Mouse (Mus musculus) hindbrain, embryonic 15.5 days (tissue): ENCODE measurements around the gene Fut1. TPM values are rescaled to one million over a fixed set of nuclear protein-coding genes. Genes with fewer than 3 reads are reported as not detected.
"Not testable (repeated sequence)": the region's sequence is repeated elsewhere in the genome, so short reads cannot be mapped to it uniquely, and the experiment has no call there.

Experiments used
- ATAC-seq: fragments of 200-750 bp; cut with Nextera tagmentation; 2 replicates; pipeline ENCODE4 v1.8.0; 2017; ENCODE audit warnings: low read depth, moderate number of reproducible peaks, moderate TSS enrichment; ENCODE audit not compliant: low FRiP score
- H3K27ac ChIP-seq: fragments of 300-500 bp; sonication (generic); replicated peaks from 2 replicates; pipeline ENCODE4 v1.5.1; 2015; ENCODE audit warnings: mild to moderate bottlenecking, inconsistent platforms
- H3K27me3 ChIP-seq: fragments of 300-500 bp; sonication (generic); 2 replicates; pipeline ENCODE4 v1.6.1; 2015; ENCODE audit warnings: control low read depth, inconsistent platforms
- H3K36me3 ChIP-seq: fragments of 300-500 bp; sonication (generic); 2 replicates; pipeline ENCODE4 v1.6.1; 2015; ENCODE audit warnings: control low read depth, inconsistent platforms
- H3K4me1 ChIP-seq: fragments of 300-500 bp; sonication (generic); replicated peaks from 2 replicates; pipeline ENCODE4 v1.6.1; 2015; ENCODE audit warnings: control low read depth, inconsistent platforms
- H3K4me2 ChIP-seq: fragments of 300-500 bp; sonication (generic); 2 replicates; pipeline ENCODE4 v1.6.1; 2015; ENCODE audit warnings: moderate library complexity, mild to moderate bottlenecking, inconsistent platforms
- H3K4me3 ChIP-seq: fragments of 300-500 bp; sonication (generic); 2 replicates; pipeline ENCODE4 v1.5.1; 2015; ENCODE audit warnings: mild to moderate bottlenecking, inconsistent platforms
- H3K9ac ChIP-seq: fragments of 300-500 bp; sonication (generic); 2 replicates; pipeline ENCODE4 v1.6.1; 2015; ENCODE audit warnings: inconsistent platforms
- H3K9me3 ChIP-seq: fragments of 300-500 bp; sonication (generic); 2 replicates; pipeline ENCODE4 v1.6.1; 2016; ENCODE audit warnings: control low read depth, inconsistent platforms
- WGBS: fragments of 180-500 bp; shearing (Covaris S2); methylation state at CpG from one replicate; pipeline ENCODE4 v1.1.7; 2015; 5-methylcytosine and 5-hydroxymethylcytosine counted together
- polyA plus RNA-seq: library from polyadenylated mRNA; unstranded; fragments of >200 nt; fragmentation: Nextera tagmentation; extraction: Ambion mirVana; gene quantifications from 2 replicates; pipeline ENCODE4 v1.2.1, GENCODE M21; 2015

Fut1 gene
- polyA plus RNA-seq, 1 experiment from 2014 or later = not detected

- Histone ChIP-seq H3K4me1 (peaks cover 31% of the 10 kb centered on the region), H3K27me3 (no peaks in the 10 kb centered on the region), H3K9ac (peak overlapping the region; percentile 74), H3K36me3 (no peaks in the 10 kb centered on the region), H3K27ac (peak overlapping the region; percentile 90), H3K4me2 (peak overlapping the region; percentile 82), H3K9me3 (no peaks in the 10 kb centered on the region), H3K4me3 (peak overlapping the region; percentile 49)
- 2% methylated on average over 28 of the region's 28 CpGs for WGBS
- ATAC-seq = peak; percentile 95
Measured at GRCm38 (mm10) chr7:45643441-45644178, 26.5 kb downstream of the Fut1 start.

DNA sequence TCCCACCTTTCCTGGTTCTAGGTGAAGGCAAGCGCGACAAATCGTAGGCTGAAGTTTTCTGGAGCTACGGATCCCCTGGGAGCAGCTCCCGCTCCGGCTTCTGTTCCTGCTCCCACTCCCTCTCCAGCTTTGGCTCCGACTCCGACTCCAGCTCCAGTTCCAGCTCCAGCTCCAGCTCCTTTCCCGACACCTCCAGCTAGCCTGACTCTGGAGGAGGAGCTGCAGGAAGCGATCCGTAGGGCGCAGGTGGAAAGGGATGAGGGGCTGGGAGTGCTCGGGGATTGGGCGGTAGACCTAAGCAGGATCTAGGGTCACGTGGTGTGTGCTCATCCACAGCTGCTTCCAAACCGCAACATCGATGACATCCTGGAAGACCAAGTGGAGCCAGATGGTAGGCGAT, 27.1 kb downstream of the Fut1 start:
- H3K27me3 ChIP-seq = no peaks in the 10 kb centered on the region
- H3K4me2 ChIP-seq = peak overlapping the region; percentile 82
- ATAC-seq = peak; percentile 16
- peak overlapping the region; percentile 90 for H3K27ac ChIP-seq
- H3K9me3 ChIP-seq = no peaks in the 10 kb centered on the region
- no peaks in the 10 kb centered on the region for H3K36me3 ChIP-seq
- peak overlapping the region; percentile 49 for H3K4me3 ChIP-seq
- peaks cover 31% of the 10 kb centered on the region for H3K4me1 ChIP-seq
- WGBS = 3% methylated on average over 18 of the region's 18 CpGs
- peak overlapping the region; percentile 37 for H3K9ac ChIP-seq

DNA sequence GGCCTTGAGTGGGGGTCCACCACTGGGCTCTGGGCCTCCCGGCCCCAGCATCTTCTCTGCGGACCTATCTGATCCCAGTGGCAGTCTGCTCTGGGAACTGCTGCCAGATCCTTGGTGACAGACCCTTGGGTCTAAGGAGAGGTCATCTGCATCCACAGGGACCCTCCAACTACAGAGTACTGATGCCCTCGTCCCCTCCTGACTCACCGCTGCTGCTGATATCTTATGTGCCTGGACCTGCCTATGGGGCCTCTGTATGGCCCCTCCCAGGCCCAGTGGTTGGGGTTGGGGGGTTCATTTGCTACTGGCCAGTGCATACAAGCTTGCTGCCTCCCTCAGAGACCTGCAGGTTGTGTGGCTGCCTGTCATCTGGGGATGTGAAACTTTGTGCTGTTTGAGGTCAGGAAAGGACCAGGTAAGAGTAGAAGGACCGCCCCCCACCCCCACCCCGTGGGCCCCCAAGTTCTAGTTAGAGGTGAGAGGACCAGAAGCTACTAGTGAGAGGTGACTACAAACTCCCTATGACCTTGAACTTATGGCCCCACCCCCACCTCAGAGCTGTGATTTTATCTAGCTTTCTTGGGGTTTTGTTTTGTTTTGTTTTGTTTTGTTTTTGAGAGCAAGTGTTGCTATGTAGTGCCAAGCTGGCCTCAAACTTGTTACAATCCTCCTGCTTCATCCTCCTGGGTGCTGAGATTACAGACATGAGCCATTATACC, 27.9 kb downstream of the Fut1 start:
- H3K4me2 ChIP-seq = peak overlapping the region; percentile 82
- no peak for ATAC-seq
- H3K4me3 ChIP-seq = peak overlapping the region; percentile 49
- H3K9ac ChIP-seq = peak overlapping the region; percentile 37; the same call in 1 of the 2 replicates
- WGBS = 71% methylated on average over 6 of the region's 6 CpGs
- no peaks in the 10 kb centered on the region for H3K36me3 ChIP-seq
- peaks cover 31% of the 10 kb centered on the region for H3K4me1 ChIP-seq
- peak overlapping the region; percentile 90 for H3K27ac ChIP-seq
- H3K27me3 ChIP-seq = no peaks in the 10 kb centered on the region
- H3K9me3 ChIP-seq = no peaks in the 10 kb centered on the region

- H3K27me3 ChIP-seq = no peaks in the 10 kb centered on the region
- no peaks in the 10 kb centered on the region for H3K36me3 ChIP-seq
- peaks cover 31% of the 10 kb centered on the region for H3K4me1 ChIP-seq
- H3K9me3 ChIP-seq = no peaks in the 10 kb centered on the region
- H3K27ac ChIP-seq = no peak overlapping the region
- ATAC-seq = no peak
- no peak overlapping the region for H3K4me2 ChIP-seq
- 64% methylated on average over 7 of the region's 7 CpGs for WGBS
- no peak overlapping the region for H3K9ac ChIP-seq
- no peak overlapping the region for H3K4me3 ChIP-seq
Measured at GRCm38 (mm10) chr7:45645591-45645971, 28.5 kb downstream of the Fut1 start.

GRCm38 (mm10) chr7:45646671-45647070, 29.6 kb downstream of the Fut1 start:
- ATAC-seq = no peak
- H3K9me3 ChIP-seq = no peaks in the 10 kb centered on the region
- no peak overlapping the region for H3K4me3 ChIP-seq
- H3K4me1 ChIP-seq = peaks cover 28% of the 10 kb centered on the region
- 88% methylated on average over 4 of the region's 4 CpGs for WGBS
- no peak overlapping the region for H3K27ac ChIP-seq
- H3K36me3 ChIP-seq = no peaks in the 10 kb centered on the region
- H3K27me3 ChIP-seq = no peaks in the 10 kb centered on the region
- no peak overlapping the region for H3K9ac ChIP-seq
- H3K4me2 ChIP-seq = no peak overlapping the region

DNA sequence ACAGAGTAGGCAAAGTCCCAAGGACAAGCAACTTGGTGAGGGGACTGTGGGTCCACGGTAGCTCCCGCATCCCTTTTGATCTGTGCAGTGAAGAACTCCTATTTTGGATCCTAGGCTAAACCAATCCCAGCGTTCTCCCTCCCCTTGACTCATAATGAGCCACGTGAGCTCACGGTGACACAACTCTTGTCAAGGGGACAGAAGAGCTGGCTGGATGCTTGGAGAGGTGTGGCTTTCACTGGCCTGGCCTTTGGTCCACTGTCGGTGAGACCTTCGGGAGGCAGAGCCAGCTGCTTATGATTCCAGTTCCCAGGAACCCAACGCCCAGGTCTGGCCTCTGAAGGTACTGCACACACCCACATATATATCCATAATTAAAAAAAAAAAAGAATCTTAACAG, 32.3 kb downstream of the Fut1 start:
- Histone ChIP-seq H3K27ac (no peak overlapping the region), H3K9ac (no peak overlapping the region), H3K4me1 (peaks cover 9% of the 10 kb centered on the region), H3K4me3 (no peak overlapping the region), H3K9me3 (no peaks in the 10 kb centered on the region), H3K36me3 (no peaks in the 10 kb centered on the region), H3K27me3 (no peaks in the 10 kb centered on the region), H3K4me2 (no peak overlapping the region)
- no peak for ATAC-seq
- 82% methylated on average over 8 of the region's 8 CpGs for WGBS

DNA sequence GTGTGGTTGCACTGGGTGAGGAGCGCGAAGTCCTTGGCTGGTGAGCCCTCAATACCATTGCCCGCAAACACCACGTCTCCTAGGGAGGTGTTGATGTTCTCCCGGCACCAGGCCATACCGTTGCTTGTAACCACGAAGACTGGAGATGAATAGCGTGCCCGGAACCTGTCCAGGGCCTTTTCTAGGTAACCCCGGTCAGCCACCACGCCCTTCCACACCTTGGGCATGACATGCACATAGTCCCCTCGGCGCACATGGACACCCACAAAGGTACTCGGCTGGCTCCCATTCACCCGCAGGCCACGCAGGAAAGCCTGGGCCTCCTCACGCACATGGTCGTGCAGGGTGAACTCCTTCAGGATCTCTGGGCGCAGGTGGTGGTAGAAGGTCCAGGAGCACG, 33.4 kb downstream of the Fut1 start:
- H3K27ac ChIP-seq, H3K4me3 ChIP-seq, H3K36me3 ChIP-seq, H3K9me3 ChIP-seq, H3K4me2 ChIP-seq, H3K27me3 ChIP-seq, ATAC-seq, H3K4me1 ChIP-seq, H3K9ac ChIP-seq: not testable (repeated sequence)
- 93% methylated on average over 20 of the region's 20 CpGs for WGBS

- no peaks in the 10 kb centered on the region for H3K27me3 ChIP-seq
- peak overlapping the region; percentile 35 for H3K4me2 ChIP-seq
- H3K27ac ChIP-seq = no peak overlapping the region
- 0 out of 2 replicates have a peak overlapping the region, but pooled peaks have one; percentile 4 for H3K4me3 ChIP-seq
- WGBS = 29% methylated on average over 17 of the region's 17 CpGs
- H3K9ac ChIP-seq = no peak overlapping the region
- H3K9me3 ChIP-seq = no peaks in the 10 kb centered on the region
- ATAC-seq = peak; percentile 56
- H3K4me1 ChIP-seq = peaks cover 5% of the 10 kb centered on the region; the same call in 1 of the 2 replicates
- no peaks in the 10 kb centered on the region for H3K36me3 ChIP-seq
Measured at GRCm38 (mm10) chr7:45654424-45655047, 37.4 kb downstream of the Fut1 start.

DNA sequence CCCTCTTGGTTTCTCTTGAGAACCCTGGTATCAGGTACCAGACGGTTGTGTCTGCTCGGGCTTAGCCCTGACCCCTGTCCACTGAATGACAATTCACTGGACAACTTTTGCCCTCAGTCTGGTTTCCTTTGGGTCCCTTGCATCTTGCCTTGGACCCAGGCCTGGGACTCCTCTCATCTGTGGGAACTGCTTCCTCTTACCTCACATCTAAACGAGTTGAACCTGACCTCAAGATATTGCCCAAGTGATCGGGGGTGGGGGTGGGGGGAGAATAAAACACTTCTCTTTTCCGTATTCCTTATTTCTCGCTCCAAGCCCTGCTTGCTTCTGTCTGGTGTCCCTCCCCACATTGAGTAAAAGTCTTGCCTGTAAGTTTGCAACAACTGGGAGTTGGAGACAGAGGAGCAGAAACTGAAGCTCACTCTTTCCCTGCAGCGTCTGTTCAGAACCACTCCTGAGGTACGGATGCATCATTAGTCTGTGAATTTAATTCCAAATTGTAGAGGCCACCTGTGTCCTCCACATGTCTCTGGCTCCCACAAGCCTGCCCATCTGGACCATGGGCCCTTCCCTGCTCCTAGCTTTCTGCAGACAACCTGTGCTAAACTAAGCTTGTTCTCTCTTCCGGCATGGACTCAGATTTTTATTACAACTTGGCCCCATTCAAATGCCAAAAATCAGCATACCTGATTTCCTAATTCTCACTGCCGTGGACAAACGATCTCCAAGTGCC, 43.8 kb downstream of the Fut1 start:
- WGBS = 85% methylated on average over 11 of the region's 11 CpGs
- H3K4me3 ChIP-seq = no peak overlapping the region
- ATAC-seq = no peak

GRCm38 (mm10) chr7:45661702-45662101, 44.6 kb downstream of the Fut1 start:
- H3K4me3 ChIP-seq, H3K27me3 ChIP-seq, H3K9ac ChIP-seq, H3K9me3 ChIP-seq, H3K4me2 ChIP-seq, H3K27ac ChIP-seq, H3K36me3 ChIP-seq, ATAC-seq, H3K4me1 ChIP-seq: not testable (repeated sequence)
- WGBS = 90% methylated on average over 6 of the region's 6 CpGs

More for the DNA sequence above, 43.8 kb downstream of the Fut1 start:
- Histone ChIP-seq H3K27me3 (no peaks in the 10 kb centered on the region), H3K4me1 (no peaks in the 10 kb centered on the region), H3K9me3 (no peaks in the 10 kb centered on the region), H3K27ac (no peak overlapping the region), H3K9ac (no peak overlapping the region), H3K4me2 (no peak overlapping the region), H3K36me3 (no peaks in the 10 kb centered on the region)

DNA sequence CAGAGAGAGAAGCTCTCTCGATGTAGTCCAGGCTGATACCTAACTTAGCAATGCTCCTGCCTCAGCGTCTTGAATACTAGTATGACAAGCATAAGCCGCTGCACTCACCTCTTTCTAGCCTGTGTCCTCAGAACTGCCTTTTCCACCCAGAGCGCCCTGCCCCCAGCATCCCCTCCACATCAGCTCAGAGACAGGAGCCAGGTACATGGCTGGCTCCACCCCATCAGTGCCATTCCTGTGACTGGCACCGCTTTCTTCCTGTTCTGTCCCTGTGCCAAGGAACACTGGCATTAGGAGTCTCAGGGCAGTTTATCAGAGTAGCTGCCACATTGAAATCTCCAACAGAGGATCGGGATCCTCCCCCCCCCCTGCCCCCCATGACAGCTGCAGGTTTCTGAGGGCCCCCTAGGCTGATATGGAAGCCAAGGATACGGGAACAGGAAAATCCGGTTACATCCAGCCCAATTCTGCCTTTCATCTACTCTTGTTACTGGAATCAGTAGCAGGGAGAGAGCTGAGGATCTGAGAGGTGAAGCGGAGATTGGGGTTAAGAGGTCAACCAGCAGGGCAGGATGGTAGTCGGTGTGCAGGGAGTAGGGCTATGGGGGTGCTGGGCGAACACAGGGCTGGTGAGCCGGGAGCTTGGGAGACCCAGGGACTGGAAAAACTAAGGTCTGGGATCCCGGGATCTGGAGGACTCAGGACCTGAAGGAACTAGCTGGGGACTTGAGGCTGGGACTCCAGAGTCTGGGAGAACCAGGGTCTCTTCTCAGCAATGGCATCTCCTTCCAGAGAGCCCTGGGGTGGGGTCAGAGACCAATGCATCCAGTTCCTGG, 48.4 kb downstream of the Fut1 start:
- Histone ChIP-seq H3K4me2 (no peak overlapping the region), H3K4me1 (no peaks in the 10 kb centered on the region), H3K27ac (no peak overlapping the region), H3K27me3 (no peaks in the 10 kb centered on the region), H3K9ac (no peak overlapping the region), H3K36me3 (no peaks in the 10 kb centered on the region), H3K9me3 (no peaks in the 10 kb centered on the region), H3K4me3 (no peak overlapping the region)
- ATAC-seq = no peak
- 65% methylated on average over 13 of the region's 13 CpGs for WGBS
